Mouse (Mus musculus) liver, adult 2 months (tissue): Measurements from ENCODE around the gene Nuak2.

Experiments used
- CTCF ChIP-seq: fragments of 200-500 bp; IDR thresholded peaks from 2 replicates; pipeline ENCODE4 v1.5.1; 2011; ENCODE audit warnings: low read depth, low read length, control low read depth
- POLR2A ChIP-seq: fragments of 200-500 bp; IDR thresholded peaks from 2 replicates; pipeline ENCODE4 v1.6.1; 2011; ENCODE audit warnings: low read length, control low read depth; ENCODE audit not compliant: insufficient read depth; ENCODE audit errors: extremely low read depth

DNA sequence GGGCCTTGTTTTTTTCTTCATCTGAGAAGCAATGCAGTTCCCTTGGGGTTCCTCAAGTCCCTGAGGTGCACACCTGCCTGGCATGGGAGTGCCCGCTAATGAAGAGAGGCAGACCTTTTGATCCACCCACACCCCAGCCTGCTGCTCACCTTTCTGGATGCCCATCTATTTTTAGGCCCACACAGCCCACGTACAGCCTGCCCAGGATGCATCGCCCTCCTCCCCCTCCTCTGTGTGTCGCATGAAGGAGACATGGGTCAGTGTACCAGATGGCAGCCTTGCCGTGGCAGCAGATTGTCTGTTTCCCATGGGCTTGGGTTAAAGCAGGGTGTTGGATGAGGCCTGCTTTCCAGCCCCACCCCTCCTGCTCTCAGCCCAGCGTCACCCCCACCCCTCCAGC, 26.0 kb upstream of the Nuak2 start:
- TF ChIP-seq CTCF (no peak), POLR2A (no peak)
